Mouse (Mus musculus) cerebellum, postnatal 14 days (tissue): ENCODE measurements at regions not wholly inside any gene's neighbourhood (a gene's known extent, or its start where the extent isn't known, plus 50 kb on each side); places are given as distances from the start of the nearest gene placed in this dataset.
A peak's percentile ranks its signal among the peaks of the same experiment; 100 is the strongest.
"Not testable (repeated sequence)": the region's sequence is repeated elsewhere in the genome, so short reads cannot be mapped to it uniquely, and the experiment has no call there.

ENCODE experiments used
- DNase-seq, 2 experiments: peaks; one replicate each; pipeline ENCODE4 v3.0.0; 2021; ENCODE audit warnings: mixed read lengths in 2 of 2

DNA sequence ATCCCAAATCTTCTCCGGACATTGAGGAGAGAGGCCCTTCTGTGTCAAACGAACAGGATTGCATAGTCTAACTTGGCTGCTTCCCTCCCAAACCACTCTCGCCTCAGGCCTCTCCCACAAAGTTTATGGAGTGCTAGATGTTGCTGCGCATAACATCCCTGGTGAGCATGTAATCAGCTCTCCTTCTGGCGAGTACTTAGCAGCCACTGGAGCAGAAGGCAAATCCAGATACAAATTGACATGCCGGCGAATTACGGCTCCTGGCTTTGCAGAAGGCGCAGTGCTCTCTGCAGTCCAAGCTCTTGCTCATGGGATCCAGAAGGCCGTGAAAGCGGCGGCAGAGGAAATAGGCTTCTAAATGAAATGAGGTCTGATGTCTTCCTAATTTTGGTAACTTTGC is 338.2 kb upstream of the Gm6657 start:
- DNase-seq: peak; percentile 42 to 56

DNA sequence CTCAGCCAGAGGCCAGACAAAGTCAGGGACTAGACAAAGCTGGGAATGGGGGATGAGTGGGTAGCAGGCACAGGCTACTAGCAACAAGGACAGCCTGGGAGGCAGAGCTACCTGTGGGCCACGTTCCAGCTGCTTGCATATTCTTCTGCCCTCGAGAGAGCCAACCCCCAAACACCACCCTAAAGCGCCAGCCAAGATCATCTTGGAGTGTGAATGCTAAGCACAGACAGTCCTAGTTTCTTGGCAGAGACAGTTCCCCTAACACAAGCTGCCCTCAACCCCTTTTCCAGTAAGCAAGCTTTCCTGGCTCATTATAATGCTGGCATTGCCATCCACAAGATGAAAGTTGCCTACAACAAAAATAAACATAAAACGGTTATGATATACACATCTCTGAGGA is 336.8 kb upstream of the Gm6657 start:
- DNase-seq: peak; percentile 61 to 63

DNA sequence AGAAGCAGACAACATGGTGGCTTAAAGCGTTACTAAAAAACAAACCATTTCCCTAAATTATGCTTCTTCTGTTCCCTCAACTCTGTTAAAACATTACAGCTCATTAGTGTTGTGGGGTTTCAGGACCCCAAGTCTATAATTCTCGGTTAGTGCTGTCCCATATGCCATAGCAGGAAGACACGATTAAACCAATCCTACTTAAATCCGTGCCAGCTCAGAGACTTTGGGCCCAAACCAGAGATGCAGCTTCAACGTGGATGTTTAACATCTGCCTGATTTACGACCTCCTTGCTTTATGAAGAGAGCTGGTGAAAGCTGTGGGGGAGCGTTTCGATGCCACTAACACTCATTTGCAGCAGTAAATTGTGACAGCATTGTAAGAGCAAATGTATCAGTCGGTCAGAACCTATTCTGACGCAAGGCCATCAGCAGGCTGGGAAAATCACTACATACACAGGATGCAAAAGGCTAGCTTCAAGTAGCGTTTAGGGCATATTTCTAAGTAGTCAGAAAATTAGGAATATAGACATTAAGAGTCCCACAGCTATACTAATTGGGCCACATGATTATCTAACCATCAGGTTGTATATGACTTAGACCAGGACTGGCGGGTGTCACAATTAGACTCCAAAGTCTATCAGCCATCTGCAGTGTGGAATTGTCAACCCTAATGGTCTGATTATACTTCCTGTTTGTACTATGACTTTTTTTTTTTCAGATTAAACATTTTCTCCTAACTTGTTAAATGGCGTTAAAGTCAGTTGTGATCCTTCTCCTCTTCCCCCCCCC is 333.1 kb upstream of the Gm6657 start:
- no peak for DNase-seq

DNA sequence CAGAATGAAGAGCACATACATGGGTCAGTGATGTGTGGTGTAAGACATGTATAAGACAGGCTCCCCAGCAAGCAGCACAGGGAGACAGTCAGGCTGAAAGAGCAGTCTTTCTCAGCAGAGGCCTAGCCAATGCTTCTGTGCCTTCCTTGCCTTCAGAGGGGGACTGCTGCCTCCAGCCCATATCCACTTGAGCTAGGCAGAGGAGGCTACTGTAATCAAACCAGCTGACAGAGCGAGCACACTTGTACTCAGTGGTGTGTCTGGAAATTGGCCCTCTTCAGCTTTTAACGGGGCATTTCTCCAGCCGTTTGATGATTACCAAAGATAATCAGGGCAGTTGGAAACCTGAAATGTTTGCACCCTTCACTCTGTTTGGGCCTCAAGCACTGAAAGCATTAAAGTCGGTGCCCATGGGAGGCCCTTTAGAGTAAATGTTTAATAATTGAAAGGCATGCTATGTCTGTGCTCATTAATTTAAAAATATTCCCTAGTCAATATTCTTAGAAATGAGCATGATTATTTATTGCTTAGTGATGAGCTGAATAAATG is 326.0 kb upstream of the Gm6657 start:
- no peak for DNase-seq

DNA sequence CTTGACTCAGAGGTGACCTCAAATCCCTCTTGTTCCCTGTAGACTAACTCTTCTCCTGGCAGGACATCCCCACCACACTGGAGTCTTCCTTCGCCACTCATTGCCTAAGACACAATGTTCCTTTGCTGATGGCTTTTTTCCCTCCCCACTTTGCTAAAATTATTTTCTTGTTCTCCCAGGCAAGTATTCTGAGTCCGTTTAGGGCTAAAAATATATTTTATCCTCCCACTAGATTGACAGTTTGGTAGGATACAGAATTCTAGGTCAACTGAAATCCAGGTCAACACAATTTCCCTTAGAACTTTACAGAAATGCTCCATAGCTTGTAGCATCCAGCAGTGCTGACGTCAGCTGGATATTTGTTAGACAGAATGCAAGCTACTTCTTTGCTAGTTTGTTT is 324.7 kb upstream of the Gm6657 start:
- no peak for DNase-seq

DNA sequence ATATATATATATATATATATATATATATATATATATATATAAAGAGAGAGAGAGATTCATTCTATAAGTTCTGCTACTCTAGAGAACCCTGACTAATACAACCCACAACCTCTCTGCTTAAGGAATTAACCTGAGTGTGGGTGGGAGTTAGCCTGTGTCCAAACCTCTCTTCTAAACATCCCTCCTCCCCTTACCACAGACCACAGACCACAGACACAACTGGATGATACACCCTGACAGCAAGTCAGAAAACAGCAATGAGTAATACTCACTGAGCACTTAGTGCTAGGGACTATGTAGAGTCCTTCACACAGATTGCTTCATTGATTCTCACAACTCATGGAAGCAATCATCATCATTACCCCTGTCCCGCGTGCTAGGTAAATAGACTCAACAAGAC is 306.7 kb upstream of the Gm6657 start:
- DNase-seq: no peak

DNA sequence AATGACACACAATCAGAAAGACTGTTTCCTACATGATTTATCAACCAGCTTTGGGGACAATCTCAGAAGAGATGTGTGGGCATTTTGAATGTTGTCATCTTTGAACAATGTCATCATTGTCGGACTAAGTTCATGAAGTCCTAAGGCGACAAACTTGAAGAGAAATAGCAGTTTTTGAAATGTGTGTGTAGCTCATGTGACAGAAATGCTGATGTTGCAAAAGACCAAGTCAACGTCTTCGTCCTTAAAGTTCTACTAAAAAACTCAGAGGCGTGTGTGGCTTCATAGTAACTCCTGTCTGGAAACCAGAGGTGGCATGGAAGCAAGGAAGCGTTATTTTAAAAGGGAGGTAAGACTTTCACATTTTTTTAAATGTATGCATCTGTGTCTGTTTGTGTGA is 302.6 kb upstream of the Gm6657 start:
- DNase-seq: no peak

DNA sequence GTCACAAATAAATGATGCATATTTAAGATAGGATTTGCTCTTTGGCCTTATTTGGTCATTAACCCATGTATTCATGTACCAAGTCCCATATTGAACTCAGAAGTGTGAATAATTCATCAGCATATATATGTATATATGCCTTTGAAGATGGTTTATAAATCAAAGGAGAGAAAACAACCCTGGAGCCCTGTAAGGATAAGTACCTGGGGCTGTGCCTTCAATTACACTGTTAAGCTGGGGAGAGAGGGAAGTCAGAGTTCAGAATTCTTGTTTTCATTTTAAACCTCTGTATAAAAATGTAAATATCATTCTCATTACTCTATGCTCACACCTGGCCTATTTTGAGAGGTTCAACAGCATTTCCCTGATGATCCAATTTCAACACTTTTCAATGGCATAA is 299.8 kb upstream of the Gm6657 start:
- DNase-seq: no peak

DNA sequence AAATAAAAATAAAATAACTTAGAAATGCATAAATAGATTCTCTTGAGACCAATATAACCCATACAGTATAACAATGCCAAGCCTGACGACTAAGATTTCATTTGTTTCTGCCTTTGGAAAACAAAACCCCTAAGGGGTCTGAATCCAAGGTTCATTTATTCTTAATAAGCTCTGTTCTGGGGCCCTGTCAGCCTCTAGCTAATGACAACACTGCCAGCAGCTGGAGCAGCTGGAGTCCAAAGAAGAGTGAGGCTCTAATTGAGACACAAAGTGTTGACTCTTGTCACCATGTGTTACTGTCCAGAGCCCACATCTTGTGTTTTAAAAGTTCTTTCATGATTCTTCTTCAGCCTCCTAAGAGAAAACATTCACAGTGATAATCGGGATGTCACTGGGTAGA is 298.5 kb upstream of the Gm6657 start:
- no peak for DNase-seq

DNA sequence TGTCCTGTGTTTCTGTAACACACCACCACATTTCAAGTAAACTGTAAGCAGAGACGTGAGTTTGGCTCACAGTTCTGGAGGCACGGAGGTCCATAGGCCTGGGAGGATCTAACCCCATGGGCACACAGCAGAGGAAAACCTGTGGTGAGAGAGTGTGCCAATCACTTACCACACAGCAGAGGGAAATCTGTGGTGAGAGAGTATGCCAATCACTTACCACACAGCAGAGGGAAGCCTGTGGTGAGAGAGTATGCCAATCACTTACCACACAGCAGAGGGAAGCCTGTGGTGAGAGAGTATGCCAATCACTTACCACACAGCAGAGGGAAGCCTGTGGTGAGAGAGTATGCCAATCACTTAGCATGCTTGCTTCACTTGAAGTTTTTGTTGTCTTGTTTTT is 295.1 kb upstream of the Gm6657 start:
- not testable (repeated sequence) for DNase-seq

DNA sequence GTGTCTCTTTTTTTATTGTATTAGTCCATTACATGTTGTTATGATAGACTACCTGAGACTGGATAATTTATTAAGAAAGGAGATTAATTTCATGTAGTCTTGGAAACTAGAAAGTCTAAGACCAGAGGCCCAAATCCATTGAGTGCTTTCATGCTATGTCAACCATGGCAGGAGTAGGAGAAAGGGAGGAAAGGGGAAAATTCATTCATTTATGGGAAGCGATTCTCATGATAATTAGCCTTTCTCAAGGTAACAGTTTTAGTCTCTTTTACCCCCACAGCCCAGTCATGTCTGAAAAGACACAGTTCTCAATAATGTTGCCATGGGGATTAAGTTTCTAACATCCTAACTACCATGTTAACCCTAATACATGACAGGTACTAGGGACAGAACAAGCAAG is 292.8 kb upstream of the Gm6657 start:
- DNase-seq: no peak

DNA sequence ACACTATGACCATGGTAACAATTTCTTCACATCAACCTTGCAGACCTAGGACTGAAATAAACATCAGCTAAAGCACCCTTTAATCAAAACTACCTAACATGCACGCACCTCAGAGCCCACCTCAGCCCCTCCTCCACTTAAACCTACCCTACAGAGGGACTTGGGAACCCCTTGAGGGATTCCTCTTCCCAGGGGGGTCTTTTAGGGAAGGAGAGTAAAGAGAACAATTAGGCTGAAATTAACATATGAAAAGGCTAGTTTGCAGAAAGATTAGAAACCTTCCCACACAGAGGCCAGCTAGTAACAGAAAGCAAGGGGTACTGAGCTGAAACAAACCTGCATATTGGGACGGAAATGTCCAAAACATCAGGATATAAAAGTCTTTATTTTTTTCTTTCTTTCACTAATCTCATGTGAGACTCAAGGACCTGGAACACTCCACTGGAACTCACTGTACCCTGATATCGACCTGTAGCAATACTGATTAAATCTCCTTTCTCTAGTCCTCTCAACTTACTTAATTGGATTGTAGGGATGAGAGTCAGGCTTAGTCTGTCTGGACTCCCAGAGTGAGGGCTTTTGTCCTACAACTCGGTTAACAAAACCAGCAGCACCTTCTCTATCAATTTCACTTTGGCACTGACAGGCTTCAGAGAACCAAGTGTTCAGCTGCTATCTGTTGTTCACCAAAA is 281.0 kb upstream of the Gm6657 start:
- DNase-seq: no peak

DNA sequence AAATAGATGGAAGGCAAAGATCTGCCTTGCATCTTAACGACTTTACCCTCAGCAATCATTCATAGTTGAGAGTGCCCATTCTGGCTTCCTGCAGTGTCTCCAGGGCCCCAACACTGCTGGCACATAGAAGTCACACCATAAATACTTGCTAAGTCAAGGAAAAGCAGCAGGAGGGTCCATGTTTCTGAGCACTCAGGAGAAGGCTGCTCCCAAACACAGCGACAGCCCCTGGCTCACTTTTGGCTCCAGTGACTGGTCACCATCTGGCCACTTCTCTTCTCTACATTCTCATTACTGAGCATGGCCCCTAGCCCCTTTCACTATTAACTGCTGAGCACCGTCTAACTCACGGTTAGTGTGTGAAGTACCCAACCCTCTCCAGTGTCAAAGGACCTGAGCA is 265.3 kb upstream of the Gm6657 start:
- DNase-seq: peak; percentile 47 to 56

DNA sequence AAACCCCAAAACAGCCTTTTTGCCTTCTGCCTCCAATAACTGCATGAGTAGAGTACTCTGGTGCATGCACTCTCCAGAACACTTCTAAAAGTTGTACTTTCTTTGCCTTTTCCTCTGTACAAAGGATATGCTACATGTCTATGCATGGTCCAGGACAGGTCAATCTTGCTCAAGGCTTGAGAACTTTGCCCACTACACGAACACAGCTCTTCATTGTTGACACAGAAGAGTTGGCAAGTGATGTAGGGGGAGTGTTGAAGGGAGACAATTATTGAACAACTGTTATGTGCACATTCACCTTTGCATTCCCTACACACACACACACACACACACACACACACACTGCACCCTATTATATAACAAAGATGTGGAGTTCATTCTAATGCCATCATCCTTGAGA is 264.5 kb upstream of the Gm6657 start:
- no peak for DNase-seq

DNA sequence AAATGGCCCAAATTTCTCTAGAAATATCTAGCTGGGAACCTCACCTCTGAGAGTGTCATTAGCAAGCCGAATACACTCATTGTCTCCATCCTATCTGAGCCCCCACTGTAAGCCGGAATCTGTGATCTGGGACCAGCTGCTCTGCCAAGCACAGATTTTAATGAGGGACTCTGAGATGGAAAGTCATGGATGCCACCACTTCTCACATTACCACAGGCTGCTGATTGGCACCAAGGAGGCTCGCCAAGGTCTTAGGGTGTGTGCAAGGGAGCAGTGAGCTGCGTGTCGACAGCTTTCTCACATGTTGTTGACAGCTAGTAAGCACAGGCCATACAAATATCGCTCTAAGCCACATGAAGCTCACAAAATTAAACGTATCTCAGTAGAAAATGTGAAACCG is 250.1 kb upstream of the Gm6657 start:
- no peak for DNase-seq

DNA sequence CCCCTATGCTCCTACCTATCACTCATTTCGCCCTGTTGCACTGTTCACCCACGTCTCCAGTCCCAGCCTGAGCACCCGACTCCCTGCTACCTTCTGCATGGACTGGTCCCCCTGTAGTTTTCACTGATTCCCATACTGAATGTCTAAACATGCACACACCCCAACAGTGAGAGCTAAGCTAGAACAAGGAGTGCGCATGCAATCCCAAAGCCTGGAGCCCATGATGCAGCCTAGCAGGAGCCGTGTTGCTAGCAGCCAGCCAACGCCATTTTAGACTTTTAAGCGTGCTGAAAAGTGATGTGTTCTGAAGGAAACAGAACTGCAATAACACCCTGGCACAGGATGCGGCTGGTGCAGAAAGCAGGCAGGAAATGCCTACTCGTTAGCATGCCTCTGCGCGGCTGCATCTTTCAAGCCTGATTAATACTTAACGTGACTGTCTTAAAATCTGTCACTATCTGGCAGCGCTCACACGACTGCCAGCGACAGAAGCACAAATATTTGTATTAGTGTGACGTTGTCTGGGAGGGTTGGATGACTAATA is 244.5 kb upstream of the Gm6657 start:
- DNase-seq: peak; percentile 23 to 35

DNA sequence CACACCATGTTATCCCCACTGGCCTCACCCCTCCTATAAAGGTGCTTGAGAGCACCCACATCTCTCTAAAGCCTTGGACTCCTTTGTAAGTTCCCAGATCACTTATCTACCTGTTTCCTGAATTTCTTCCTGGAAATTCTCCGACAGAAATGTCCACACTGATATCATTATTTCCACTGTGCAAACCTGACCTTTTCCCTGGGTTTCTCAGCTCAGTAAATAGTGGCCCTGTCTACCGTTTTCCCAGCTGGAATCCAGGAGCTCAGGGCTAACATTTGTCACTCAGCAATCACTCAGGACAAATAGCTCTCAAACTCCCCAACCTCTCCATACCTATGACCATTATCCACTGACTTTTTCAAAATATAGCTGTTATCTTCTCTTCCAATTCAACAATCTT is 241.6 kb upstream of the Gm6657 start:
- no peak for DNase-seq

DNA sequence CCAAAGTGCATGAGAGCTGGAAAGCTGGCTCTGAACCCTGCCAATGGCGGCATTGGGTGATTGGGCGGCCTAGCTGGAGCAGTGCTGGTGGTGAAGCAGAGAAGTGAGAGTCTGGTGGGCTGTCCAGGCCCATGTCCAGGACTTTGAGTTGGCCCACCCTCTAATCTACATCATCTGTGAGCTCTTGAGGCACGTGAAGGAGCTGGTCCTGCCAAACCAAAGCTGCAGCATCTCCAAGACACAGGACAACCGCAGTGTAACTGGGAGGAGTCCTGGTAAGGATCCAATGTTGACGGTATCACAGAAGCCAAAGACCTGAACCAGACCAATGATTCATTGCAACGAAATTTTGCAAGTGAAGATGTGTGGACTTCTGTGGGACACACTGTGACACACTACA is 231.4 kb upstream of the Gm6657 start:
- peak; percentile 38 to 44 for DNase-seq

DNA sequence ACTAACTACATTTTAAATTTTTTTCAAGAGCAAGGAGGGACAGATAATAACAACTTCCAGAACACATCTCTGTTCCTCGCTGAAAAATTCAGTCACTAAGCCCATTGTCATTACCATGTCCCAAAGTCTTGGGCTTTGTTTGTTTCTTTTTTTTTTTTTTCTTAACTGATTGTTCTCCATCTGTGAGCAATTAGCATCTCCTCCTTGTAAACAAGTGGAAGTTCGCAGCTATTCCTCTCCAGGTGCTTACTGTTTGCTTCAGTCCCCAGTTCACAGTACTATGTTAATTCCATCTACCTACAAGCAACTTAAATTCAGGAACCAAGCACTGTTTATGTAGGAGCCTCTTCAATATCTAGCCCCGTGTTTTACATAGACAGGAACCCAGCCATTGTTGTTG is 225.5 kb upstream of the Gm6657 start:
- no peak for DNase-seq

DNA sequence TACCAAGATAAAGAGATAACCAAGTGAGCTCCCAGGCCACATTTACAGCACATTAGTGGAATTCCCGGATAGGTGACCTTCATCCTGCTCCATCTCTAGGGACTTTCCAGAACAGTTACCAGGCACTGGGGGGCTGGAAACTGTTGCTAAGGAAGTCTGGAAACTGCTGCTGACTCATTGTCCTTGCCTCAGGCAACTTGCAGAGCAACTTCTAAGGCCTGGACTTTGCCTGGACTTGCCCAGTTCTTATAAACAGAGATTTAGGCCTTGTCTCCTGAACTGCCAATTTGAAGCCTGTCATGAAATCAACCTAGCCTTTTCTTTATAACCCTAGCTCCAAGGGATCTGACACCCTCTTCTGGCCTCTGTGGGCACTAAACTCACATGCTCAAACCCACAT is 224.0 kb upstream of the Gm6657 start:
- DNase-seq: no peak

DNA sequence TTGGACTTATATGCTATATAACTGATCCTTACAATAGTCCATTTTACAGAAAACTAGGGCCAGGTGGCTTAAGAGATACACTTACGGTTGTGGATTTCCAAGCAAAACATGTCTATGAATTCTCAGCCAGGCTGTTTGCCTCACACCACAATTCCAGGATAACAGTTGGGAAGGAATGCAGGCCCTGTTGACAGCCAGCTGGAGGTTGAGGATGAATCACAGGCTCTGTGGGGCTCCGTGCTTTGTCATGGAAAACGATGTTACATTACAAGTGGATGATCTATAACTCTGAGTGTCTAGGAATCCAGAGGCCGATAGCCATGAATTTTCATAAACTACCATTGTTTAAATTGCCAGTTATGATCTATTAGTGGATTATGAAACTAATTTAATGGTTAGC is 221.9 kb upstream of the Gm6657 start:
- DNase-seq: peak in 1 of 2 experiments; percentile 19

DNA sequence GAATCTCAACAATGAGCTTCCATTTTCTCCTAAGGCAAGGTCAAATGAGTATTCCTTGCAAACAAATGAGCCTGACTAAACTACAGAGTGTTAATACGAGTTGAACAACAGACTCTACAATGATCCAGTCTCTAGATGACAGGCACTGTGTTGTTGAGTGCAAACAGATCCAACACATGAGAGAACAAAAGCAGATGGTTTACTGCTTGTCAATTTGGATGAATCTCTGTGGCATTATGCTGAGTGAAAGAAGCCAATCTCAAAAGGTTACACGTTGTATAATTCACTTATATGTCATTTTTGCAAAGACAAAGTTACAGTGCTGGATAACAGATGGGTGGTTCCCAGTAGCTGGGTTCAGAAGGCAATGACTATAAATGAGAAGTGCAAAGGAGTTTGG is 217.1 kb upstream of the Gm6657 start:
- DNase-seq: no peak

DNA sequence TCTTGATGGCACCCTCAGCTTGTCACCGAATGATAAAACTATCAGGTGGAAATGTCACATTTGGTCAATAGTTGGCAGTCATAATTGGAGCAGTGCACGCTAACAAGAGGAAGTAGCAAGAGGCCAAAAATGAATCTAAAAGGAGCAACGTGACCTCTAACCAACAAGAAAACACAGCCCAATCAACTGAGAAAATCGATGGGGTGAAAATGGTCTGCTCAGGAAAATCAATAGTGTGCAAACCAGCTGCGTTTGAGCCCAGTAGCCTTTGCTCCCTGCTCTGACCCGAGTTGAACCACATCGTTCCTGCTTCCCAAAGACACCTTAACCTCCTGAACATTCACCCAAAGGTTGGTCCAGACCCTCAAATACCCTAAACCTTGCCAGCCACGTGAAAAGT is 207.3 kb upstream of the Gm6657 start:
- no peak for DNase-seq

DNA sequence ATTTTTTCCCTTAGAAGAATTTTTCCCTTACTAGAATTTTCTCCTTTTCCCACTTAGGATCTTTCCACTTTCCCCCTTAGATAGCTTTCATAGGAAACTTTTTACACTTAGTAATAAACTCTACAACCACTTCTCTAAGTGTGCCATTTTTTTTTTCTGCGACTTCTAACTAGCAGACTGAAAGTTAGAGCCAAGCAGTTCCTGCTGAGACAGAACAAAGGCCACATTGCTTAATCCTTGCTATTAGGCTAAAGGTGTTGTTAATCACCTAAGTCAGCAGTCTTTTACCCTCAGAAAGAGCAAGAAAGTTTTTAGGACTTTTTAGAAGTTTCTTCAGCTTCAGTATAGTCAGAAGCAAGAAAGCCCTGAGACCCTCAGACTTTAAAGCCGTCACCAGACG is 204.3 kb upstream of the Gm6657 start:
- DNase-seq: no peak
